Mouse (Mus musculus) bone marrow, adult 2 months (tissue): Measurements from ENCODE around the gene Mum1l1. TPM values are rescaled to one million over a fixed set of nuclear protein-coding genes. Genes with fewer than 3 reads are reported as not detected.
"Not testable (repeated sequence)": the region's sequence is repeated elsewhere in the genome, so short reads cannot be mapped to it uniquely, and the experiment has no call there.

ENCODE experiments used
- H3K27ac ChIP-seq: fragments of 200-500 bp; 2 replicates; pipeline ENCODE4 v1.5.1; 2012; ENCODE audit warnings: low read depth, mild to moderate bottlenecking, control low read depth, inconsistent platforms, low read length; ENCODE audit not compliant: control insufficient read depth, poor library complexity, insufficient read depth
- H3K4me1 ChIP-seq: fragments of 200-500 bp; 2 replicates; pipeline ENCODE4 v1.6.1; 2011; ENCODE audit warnings: low read length; ENCODE audit not compliant: control insufficient read depth, insufficient read depth
- H3K4me3 ChIP-seq: fragments of 200-500 bp; replicated peaks from 2 replicates; pipeline ENCODE3; 2011; ENCODE audit warnings: mild to moderate bottlenecking, low read depth, low read length, control low read depth; ENCODE audit not compliant: control insufficient read depth
- CTCF ChIP-seq: fragments of 200-500 bp; IDR thresholded peaks from 2 replicates; pipeline ENCODE4 v1.5.1; 2011; ENCODE audit warnings: low read length, control low read depth; ENCODE audit not compliant: control insufficient read depth, insufficient read depth
- POLR2A ChIP-seq: fragments of 200-500 bp; IDR thresholded peaks from 2 replicates; pipeline ENCODE4 v1.6.1; 2011; ENCODE audit warnings: low read depth, mild to moderate bottlenecking, control low read depth, low read length, borderline replicate concordance; ENCODE audit not compliant: control insufficient read depth
- WGBS: fragments of 180-500 bp; shearing (Covaris S2); methylation state at CpG from one replicate; pipeline ENCODE4 v1.1.7; 2018; 5-methylcytosine and 5-hydroxymethylcytosine counted together
- polyA plus RNA-seq: library from polyadenylated mRNA; stranded (reverse); fragments of >200 nt; gene quantifications from 2 replicates; pipeline ENCODE4 v1.2.4, GENCODE M21; 2011; ENCODE audit warnings: low replicate concordance; ENCODE audit not compliant: missing spikeins, insufficient read depth, insufficient read length

Gene Mum1l1
- 0.23 and 1.7 TPM in 2 replicates for polyA plus RNA-seq

- Histone ChIP-seq H3K27ac (no peak within 1 kb of the TSS), H3K4me3 (no peak within 1 kb of the TSS), H3K4me1 (no peaks in the 10 kb centered on the region)
- no peak for TF ChIP-seq CTCF
- TF ChIP-seq POLR2A: no peak
- 12% methylated on average over 23 of the region's 31 CpGs for WGBS
These were observed at the start of gene Mum1l1 for GRCm38 (mm10) chrX:139209829-139210225. Gene Mum1l1 (plus strand): TSS chrX:139210042.

- TF ChIP-seq POLR2A: no peak
- TF ChIP-seq CTCF: no peak
- Histone ChIP-seq H3K27ac (no peak within 1 kb of the TSS), H3K4me3 (no peak within 1 kb of the TSS), H3K4me1 (no peaks in the 10 kb centered on the region)
- WGBS: 83% methylated on average over 8 of the region's 8 CpGs
These were observed 30.9 kb upstream of the Mum1l1 start, which contains the start of gene 4933428M09Rik for GRCm38 (mm10) chrX:139178928-139179327. Gene 4933428M09Rik (plus strand): TSS chrX:139179228.

- not testable (repeated sequence) for H3K4me1 ChIP-seq, H3K4me3 ChIP-seq, H3K27ac ChIP-seq
- peak; percentile 20; the same call in 1 of the 2 replicates for TF ChIP-seq CTCF
- WGBS: 78% methylated on average over 3 of the region's 3 CpGs
These were observed 18.3 kb upstream of the Mum1l1 start for GRCm38 (mm10) chrX:139191506-139191905.

GRCm38 (mm10) chrX:139194572-139195279, 15.1 kb upstream of the Mum1l1 start:
- WGBS: 81% methylated on average over 1 of the region's 1 CpGs
- TF ChIP-seq POLR2A (no peak), CTCF (no peak)

GRCm38 (mm10) chrX:139209191-139209828, 532 bp upstream of the Mum1l1 start:
- H3K27ac ChIP-seq, H3K4me3 ChIP-seq, H3K4me1 ChIP-seq: not testable (repeated sequence)
- WGBS: 77% methylated on average over 4 of the region's 4 CpGs

More at GRCm38 (mm10) chrX:139194572-139195279, 15.1 kb upstream of the Mum1l1 start:
- no peak overlapping the region for H3K4me3 ChIP-seq
- H3K27ac ChIP-seq: no peak overlapping the region
- H3K4me1 ChIP-seq: no peaks in the 10 kb centered on the region

- no peaks in the 10 kb centered on the region for H3K4me1 ChIP-seq
- H3K4me3 ChIP-seq: no peak overlapping the region
- WGBS: 68% methylated on average over 4 of the region's 4 CpGs
- TF ChIP-seq CTCF (no peak), POLR2A (no peak)
- no peak overlapping the region for H3K27ac ChIP-seq
These were observed 4.9 kb downstream of the Mum1l1 start for GRCm38 (mm10) chrX:139214765-139215164.

- no peak overlapping the region for H3K27ac ChIP-seq
- 72% methylated on average over 5 of the region's 5 CpGs for WGBS
- no peaks in the 10 kb centered on the region for H3K4me1 ChIP-seq
- H3K4me3 ChIP-seq: no peak overlapping the region
- TF ChIP-seq CTCF (no peak), POLR2A (no peak)
These were observed 6.6 kb downstream of the Mum1l1 start for GRCm38 (mm10) chrX:139216409-139216808.

- WGBS: 14% methylated on average over 22 of the region's 22 CpGs
- Histone ChIP-seq H3K4me1 (no peaks in the 10 kb centered on the region), H3K4me3 (no peak overlapping the region), H3K27ac (no peak overlapping the region)
- TF ChIP-seq POLR2A: no peak
- no peak for TF ChIP-seq CTCF
These were observed 7.2 kb downstream of the Mum1l1 start for GRCm38 (mm10) chrX:139216991-139217593.
